In the genomic region with DNA sequence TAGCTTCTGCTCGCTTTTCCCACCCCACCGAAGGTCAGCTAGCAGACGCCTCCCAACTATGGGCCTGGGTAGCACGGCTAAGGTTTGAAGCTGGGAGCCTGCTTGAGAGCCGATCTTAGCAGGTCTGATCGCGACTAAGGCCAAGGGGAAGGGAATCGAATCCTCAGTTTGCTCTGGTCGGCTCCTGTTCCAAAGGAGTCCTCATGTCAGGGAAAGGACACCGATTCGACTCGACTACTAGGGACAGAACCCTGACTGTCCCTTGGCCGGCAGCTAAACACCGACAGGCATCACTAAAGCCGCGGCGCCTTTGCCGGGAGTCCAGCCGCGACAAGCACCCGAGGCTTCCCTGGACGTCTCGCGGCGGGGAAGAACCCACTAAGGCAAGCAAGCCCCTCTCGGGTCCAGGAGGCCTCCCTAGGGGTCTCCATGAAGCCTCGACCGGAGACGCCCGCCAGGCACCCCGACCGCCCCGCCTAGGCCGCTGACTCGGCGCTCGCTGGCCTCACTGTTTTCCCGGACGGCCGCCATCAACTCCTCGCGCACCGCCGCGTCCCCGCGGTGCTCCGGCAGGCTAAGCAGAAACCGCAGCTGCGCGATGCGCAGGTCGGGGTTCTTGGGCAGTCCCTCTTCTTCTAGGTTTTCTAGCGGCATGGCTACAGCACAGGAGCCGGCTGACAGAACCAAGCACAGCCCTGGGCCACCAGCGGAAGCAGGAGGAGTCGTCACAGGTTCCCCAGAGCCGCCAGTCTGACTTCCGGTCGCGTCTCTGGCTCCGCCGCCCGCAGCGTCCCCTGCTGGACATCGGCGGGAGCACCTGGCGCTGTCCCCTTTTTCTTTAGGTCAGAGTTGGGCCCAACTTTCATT, we compare ENCODE assay signal across 8 mouse cellular contexts. TPM values are rescaled to one million over a fixed set of nuclear protein-coding genes. Genes with fewer than 3 reads are reported as not detected.
A peak's percentile ranks its signal among the peaks of the same experiment; 100 is the strongest.
DNase-seq lines count a peak whose midpoint lies in the region; ATAC-seq lines count a peak whose summit lies in the region.

A gene (minus strand): TSS at position 755 of the 867 bp plus-strand sequence.

- H3K9ac ChIP-seq in heart, embryonic 14.5 days (ENCODE audit: low read length), result peak within 1 kb of the TSS; percentile 98
- H3K9ac ChIP-seq in liver, embryonic 13.5 days, result peak within 1 kb of the TSS; percentile 96
- peak within 1 kb of the TSS; percentile 98 for H3K9ac ChIP-seq in stomach, embryonic 16.5 days (ENCODE audit: low read length)

- H3K4me3 ChIP-seq in heart, embryonic 14.5 days (ENCODE audit: control insufficient read depth in 1 of 2, insufficient read depth in 1 of 2, low read depth in 1 of 2, low read length in 2 of 2), result peak within 1 kb of the TSS; percentile 98 to 100
- H3K4me3 ChIP-seq in liver, embryonic 13.5 days (replicated peaks), result peak within 1 kb of the TSS; percentile 97
- H3K4me3 ChIP-seq in stomach, embryonic 16.5 days (replicated peaks; ENCODE audit: low read length), result peak within 1 kb of the TSS; percentile 69

- peak; percentile 99 for ATAC-seq in CD4-positive, CD25-positive, alpha-beta regulatory T cell, adult 4 months
- peak; percentile 92 for ATAC-seq in heart, embryonic 14.5 days (ENCODE audit: insufficient number of reproducible peaks, insufficient read depth, low FRiP score, low read depth)
- peak; percentile 95 for ATAC-seq in liver, embryonic 13.5 days (ENCODE audit: low read depth)
- ATAC-seq in stomach, embryonic 16.5 days (ENCODE audit: insufficient read depth, low FRiP score), result peak; percentile 95

- under 1% methylated on average over 67 of the region's 68 CpGs for WGBS in heart, embryonic 14.5 days
- WGBS in liver, embryonic 13.5 days (ENCODE audit: insufficient replicate concordance), result under 1% methylated on average over 67 of the region's 68 CpGs
- WGBS in stomach, embryonic 16.5 days, result 1% methylated on average over 68 of the region's 68 CpGs

- no peaks in the 10 kb centered on the region for H3K9me3 ChIP-seq in heart, embryonic 14.5 days (ENCODE audit: control insufficient read depth, low read length)
- no peaks in the 10 kb centered on the region for H3K9me3 ChIP-seq in liver, embryonic 13.5 days (replicated peaks)
- H3K9me3 ChIP-seq in stomach, embryonic 16.5 days (replicated peaks; ENCODE audit: control insufficient read depth, low read length), result no peaks in the 10 kb centered on the region

- peak within 1 kb of the TSS; percentile 68 to 90 for H3K27ac ChIP-seq in heart, embryonic 14.5 days (replicated peaks in 1 of 2; ENCODE audit: control insufficient read depth in 1 of 2, insufficient read depth in 1 of 2, low read depth in 2 of 2, low read length in 2 of 2)
- H3K27ac ChIP-seq in liver, embryonic 13.5 days, result peak within 1 kb of the TSS; percentile 76
- peak within 1 kb of the TSS; percentile 75 for H3K27ac ChIP-seq in stomach, embryonic 16.5 days (ENCODE audit: low read length)

- DNase-seq in c-Kit-negative CD71-positive TER-119-positive erythroid progenitor cells, embryonic 14.5 days (ENCODE audit: low read depth, low spot score), result peak; percentile 73
- DNase-seq in fibroblast of lung, adult 2 months (ENCODE audit: low read depth), result peak; percentile 44
- peak; percentile 92 for DNase-seq in kidney, postnatal 14 days
- DNase-seq in liver, embryonic 13.5 days, result peak; percentile 78
- DNase-seq in neural tube, embryonic 10.5 days (ENCODE audit: extremely low spot score, low spot score), result peak; percentile 90

- peak within 1 kb of the TSS; percentile 76 for H3K4me2 ChIP-seq in heart, embryonic 14.5 days (ENCODE audit: low read length)
- peak within 1 kb of the TSS; percentile 86 for H3K4me2 ChIP-seq in liver, embryonic 13.5 days
- H3K4me2 ChIP-seq in stomach, embryonic 16.5 days (ENCODE audit: low read depth, low read length), result peak within 1 kb of the TSS; percentile 89

- H3K4me1 ChIP-seq in heart, embryonic 14.5 days (ENCODE audit: control insufficient read depth in 2 of 2, insufficient read depth in 2 of 2, low read length in 2 of 2), result peaks cover 3 to 9% of the 10 kb centered on the region in 2 experiments; a peak in 3 of 4 replicates
- H3K4me1 ChIP-seq in liver, embryonic 13.5 days (replicated peaks), result peaks cover 14% of the 10 kb centered on the region
- H3K4me1 ChIP-seq in stomach, embryonic 16.5 days (ENCODE audit: control insufficient read depth, insufficient read depth, low read length), result peaks cover 10% of the 10 kb centered on the region; the same call in 1 of the 2 replicates

- no peaks in the 10 kb centered on the region for H3K27me3 ChIP-seq in heart, embryonic 14.5 days (ENCODE audit: control insufficient read depth, insufficient read depth, low read length)
- H3K27me3 ChIP-seq in liver, embryonic 13.5 days, result no peaks in the 10 kb centered on the region
- H3K27me3 ChIP-seq in stomach, embryonic 16.5 days (ENCODE audit: control insufficient read depth, insufficient read depth, low read length), result no peaks in the 10 kb centered on the region

- H3K36me3 ChIP-seq in heart, embryonic 14.5 days (ENCODE audit: control insufficient read depth, insufficient read depth, low read length), result peaks cover 40% of the 10 kb centered on the region
- peaks cover 36% of the 10 kb centered on the region for H3K36me3 ChIP-seq in liver, embryonic 13.5 days
- H3K36me3 ChIP-seq in stomach, embryonic 16.5 days (ENCODE audit: control insufficient read depth, insufficient read depth, low read length), result peaks cover 9% of the 10 kb centered on the region; the same call in 1 of the 2 replicates

RNA-seq across cellular contexts. Expression of the gene that starts here (rescaled TPM):
- 100 to 1,000 TPM; 126 to 136 TPM for polyA plus RNA-seq in CD4-positive, CD25-positive, alpha-beta regulatory T cell, adult 4 months (2017; shearing (Covaris generic))
- 177 and 182 TPM in 2 replicates for polyA plus RNA-seq in heart, embryonic 14.5 days (2014; fragmentation: Nextera tagmentation; extraction: Ambion mirVana)
- 182 and 205 TPM in 2 replicates for polyA plus RNA-seq in liver, embryonic 13.5 days (2015; fragmentation: Nextera tagmentation; extraction: Ambion mirVana)
- 213 and 218 TPM in 2 replicates for polyA plus RNA-seq in stomach, embryonic 16.5 days (2015; fragmentation: Nextera tagmentation; extraction: Ambion mirVana)

Comparison
In these comparisons a context has a peak if more than half of its experiments do, and no peak if none do; other contexts are left out.
1. Peak in every context shown above with its lines: DNase-seq, ATAC-seq, H3K4me3 ChIP-seq and H3K27ac ChIP-seq.